Mouse (Mus musculus) cerebellum, adult 11 months (tissue): ENCODE measurements around the gene Rapgef5.
"Not testable (repeated sequence)": the region's sequence is repeated elsewhere in the genome, so short reads cannot be mapped to it uniquely, and the experiment has no call there.

Experiments
- DNase-seq: peaks from one replicate; pipeline ENCODE4 v3.0.0; 2022

Gene Rapgef5

GRCm38 (mm10) chr12:117781360-117781759, 265.1 kb downstream of the Rapgef5 start:
- no peak for DNase-seq

DNA sequence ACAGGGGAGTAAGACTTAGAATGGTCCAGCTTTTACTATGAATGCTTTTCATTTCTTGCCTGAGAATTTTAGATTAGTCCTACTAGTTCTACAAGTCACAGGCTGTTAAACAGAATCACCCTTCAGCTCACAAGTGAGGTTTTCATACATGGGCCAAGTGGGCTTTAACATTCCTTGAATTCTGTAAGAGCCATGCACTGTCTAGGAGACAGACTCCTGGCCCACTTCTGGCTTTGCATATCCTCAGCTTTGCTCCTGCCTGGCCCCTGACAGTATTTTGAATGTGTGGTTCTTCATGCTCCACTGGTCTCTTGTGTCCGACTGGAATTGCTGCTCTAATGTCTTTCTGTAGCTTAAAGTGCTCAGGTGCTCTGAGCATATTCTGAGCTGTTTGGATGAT, 267.1 kb downstream of the Rapgef5 start:
- no peak for DNase-seq

DNA sequence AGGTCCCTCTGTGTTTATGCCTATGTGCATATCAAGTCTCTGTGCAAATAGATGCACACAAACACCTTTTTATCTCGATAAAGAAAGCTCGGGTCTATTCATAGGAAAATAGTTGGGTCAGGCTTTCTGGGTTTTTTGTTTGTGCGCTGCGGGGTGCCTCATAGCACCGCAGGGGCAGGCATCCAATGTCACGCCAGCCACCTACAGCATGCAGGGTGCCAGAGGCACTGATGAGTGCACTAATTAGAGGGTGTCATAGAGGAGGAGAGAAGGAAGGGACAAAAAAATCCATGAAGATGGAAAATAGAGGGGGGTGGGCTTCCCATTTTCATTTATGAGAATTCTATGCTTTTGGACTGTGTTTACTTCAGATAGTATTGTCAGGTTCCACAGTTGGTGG, 270.3 kb downstream of the Rapgef5 start:
- no peak for DNase-seq

GRCm38 (mm10) chr12:117788513-117789011, 272.3 kb downstream of the Rapgef5 start:
- no peak for DNase-seq

- no peak for DNase-seq
These were observed 272.7 kb downstream of the Rapgef5 start for GRCm38 (mm10) chr12:117789017-117789416.

GRCm38 (mm10) chr12:117795303-117795702, 279.0 kb downstream of the Rapgef5 start:
- DNase-seq, result no peak

- not testable (repeated sequence) for DNase-seq
These were observed 287.7 kb downstream of the Rapgef5 start, which contains the start of gene Cdca7l for GRCm38 (mm10) chr12:117803989-117804388. Gene Cdca7l, plus strand, starts transcription at chr12:117804289.

- DNase-seq, result no peak
These were observed 289.3 kb downstream of the Rapgef5 start for GRCm38 (mm10) chr12:117805576-117805975.

GRCm38 (mm10) chr12:117806007-117806451, 289.8 kb downstream of the Rapgef5 start:
- DNase-seq, result no peak

DNA sequence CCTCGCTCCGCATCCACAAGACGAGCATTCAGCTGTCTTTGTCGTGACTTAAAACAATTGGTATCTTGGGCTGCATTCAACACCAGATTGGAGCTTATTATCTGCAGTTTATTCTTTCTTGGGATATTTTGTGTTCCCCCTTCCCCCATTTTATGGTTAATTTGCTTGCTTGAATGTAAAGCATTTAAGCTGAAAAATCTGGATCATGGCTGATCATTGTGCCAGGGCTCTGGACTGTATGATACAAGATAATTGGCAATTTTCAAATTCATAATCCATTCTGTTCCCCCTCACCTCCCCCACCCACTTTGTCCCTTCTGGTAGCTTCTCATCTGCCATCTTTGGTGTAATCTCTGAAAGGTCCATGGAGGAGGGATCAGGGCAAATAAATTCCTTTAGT, 290.2 kb downstream of the Rapgef5 start:
- no peak for DNase-seq

GRCm38 (mm10) chr12:117807637-117808036, 291.4 kb downstream of the Rapgef5 start:
- DNase-seq, result no peak

GRCm38 (mm10) chr12:117808355-117809326, 292.4 kb downstream of the Rapgef5 start:
- DNase-seq, result no peak
